Mouse (Mus musculus): Measurements from ENCODE around the gene Pdik1l.

DNA sequence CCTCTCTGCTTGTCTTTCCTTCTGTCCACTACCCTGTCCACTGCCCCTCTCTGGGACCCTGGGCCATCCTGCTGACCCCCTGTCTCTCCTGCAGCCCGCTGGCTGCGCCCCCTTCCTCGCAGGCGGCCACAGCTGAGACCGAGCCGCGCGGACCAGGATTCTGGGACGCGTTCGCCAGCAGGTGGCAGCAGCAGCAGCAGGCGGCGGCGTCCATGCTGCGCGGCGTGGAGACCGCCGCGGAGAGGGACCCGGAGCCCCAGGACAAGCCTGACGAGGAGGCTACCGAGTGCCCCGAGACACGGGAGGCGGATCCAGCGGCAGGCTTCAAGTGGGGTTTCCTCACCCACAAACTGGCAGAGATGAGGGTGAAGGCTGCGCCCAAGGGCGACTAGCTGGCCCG is 38.0 kb downstream of the Pdik1l start:
- TF ChIP-seq CHD2 (IDR thresholded peaks at IDR 0.05; ENCODE audit: low read depth, low read length) (no peak), ZNF384 (IDR thresholded peaks at IDR 0.05; ENCODE audit: low read depth, low read length) (no peak), ZC3H11A (IDR thresholded peaks at IDR 0.05; ENCODE audit: borderline replicate concordance, low read depth, low read length) (no peak)
